Mouse (Mus musculus): Measurements from ENCODE around the gene Cyp1a2.

Cyp1a2 gene

DNA sequence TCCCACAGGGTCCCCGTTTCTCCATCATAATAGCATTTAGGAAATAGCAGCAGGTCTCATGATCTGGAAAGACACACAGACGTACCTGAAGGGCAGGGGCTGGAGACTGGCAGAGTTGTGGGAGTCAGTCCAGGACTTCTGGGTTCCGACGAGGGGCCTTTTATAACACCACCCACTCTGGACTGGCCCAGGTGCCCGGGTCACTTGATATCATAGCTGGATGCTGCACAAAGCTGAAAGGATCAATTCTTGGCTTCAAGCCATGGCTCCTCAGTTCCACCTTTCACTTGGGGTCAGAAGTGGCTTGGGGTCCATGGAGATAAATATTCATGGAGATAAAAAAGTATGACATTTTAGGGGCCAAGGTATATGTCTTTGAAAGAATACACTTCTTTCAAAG lies at the start of gene Cyp1a2:
Gene Cyp1a2, minus strand, starts transcription at position 184 of the 400 bp plus-strand sequence.
- WGBS: 81% methylated on average over 5 of the region's 5 CpGs

DNA sequence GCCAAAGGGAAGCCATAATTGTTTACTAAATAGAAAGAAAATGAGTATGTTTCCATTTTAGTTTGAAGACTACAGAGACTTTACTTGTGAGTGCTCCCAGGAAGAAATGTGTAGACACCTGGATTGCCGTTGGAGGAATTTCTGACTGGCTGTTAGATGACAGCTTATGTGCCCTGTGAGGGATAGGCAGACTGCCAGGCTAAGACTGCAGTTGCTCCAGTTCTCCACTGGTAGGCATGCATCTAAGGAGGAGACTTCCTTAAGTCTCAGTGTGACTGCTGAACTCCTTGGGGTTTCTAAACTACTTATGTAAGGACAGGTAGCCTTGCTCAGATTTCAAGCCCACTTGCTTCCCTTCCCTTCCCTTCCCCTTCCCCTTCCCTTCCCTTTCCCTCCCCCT lies 44.8 kb upstream of the Cyp1a2 start:
- WGBS: 56% methylated on average over 1 of the region's 1 CpGs

DNA sequence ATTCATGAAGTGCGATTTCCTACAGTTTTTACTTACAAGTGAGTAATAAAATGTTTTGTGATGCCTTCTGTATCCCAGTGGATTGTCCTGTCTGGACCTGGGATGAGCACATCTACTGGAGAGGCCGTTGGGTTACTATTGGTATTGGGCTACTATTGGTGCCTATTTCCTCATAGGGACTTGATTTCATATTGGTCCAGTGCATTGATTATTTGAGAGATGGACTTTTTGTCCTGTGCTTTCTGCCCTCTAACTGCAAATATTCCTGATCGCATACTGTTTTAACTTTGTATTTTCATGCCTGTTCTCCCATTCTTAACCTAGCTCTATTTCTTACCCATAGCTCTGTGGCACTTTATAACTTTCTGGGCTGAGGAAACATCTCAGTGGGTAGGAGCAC lies 41.2 kb upstream of the Cyp1a2 start:
- WGBS: 96% methylated on average over 3 of the region's 3 CpGs

DNA sequence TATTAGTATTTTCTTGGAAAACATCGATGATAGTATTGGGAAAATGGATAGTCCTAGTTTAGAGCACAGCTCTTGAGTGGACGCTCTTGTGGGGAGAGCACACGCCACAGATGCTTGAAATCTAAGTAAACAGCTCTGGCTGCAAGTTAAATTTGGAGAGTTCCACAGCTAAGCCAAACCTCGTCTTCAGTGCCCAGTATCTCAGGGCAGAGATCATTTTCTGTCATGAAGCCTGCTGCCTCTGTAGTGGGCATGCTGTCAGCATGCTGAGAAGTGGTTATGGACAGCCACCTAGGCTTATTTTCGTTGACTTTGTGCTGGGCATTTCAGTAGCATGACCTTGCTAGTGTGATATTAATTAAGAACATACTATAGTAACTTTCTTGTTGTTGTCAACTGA lies 40.3 kb upstream of the Cyp1a2 start:
- 62% methylated on average over 5 of the region's 5 CpGs for WGBS

DNA sequence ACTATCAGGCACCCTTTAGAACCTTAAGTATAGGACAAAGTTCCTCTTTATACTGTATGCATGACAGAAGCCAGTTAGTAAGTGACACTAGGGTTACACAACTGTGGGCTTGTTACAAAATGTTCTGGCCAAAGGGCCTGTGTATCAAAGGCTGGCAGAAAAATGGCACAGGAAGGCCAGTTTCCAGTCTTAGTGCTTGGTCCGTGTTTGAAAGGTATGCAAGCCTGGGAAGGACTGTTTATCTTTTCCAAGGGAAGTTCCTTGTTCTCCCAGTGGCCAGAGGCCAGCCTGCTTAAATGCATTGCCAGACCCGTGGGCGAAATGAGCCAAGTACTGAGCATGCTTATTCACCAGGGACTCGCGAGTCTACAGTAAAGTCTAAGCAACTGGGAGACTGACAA lies 39.8 kb upstream of the Cyp1a2 start:
- 27% methylated on average over 5 of the region's 5 CpGs for WGBS

DNA sequence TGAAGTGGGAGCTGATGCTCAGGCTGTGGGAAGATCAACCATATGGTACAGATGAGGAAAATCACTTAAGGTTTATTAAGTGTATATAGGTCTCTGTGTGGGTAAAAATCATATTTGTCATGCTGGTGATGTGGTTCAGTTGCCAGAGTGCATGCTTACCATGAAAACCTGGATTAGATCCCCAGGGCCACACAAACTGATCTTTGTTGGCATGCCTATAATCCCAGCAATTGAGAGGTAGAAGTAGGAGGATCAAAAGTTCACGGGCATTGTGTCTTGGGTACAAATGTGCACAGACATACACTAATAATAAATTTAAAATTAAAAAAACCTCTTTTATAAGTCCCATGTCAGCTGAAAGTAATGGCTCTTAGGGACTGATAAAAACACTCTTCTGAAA lies 38.9 kb upstream of the Cyp1a2 start:
- WGBS: 93% methylated on average over 1 of the region's 1 CpGs

DNA sequence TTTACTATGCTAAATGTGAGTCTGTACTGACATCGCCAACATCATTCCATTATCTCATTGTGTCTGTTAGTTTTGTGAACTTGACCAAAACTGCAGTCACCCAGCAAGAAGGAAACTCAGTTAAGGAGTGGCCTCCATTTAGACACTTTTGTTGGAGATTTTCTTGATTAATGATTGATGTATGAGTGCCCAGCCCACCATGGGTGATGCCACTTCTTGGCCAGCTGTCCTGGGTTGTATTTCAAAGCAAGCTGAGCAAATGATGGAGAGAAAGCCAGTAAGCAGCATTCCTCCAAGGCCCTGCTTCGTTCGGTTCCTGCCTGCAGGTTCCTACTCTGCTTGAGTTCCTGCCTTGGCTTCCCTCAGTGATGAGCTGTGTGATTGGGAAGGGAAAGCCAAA lies 37.2 kb upstream of the Cyp1a2 start:
- WGBS: 89% methylated on average over 3 of the region's 3 CpGs

DNA sequence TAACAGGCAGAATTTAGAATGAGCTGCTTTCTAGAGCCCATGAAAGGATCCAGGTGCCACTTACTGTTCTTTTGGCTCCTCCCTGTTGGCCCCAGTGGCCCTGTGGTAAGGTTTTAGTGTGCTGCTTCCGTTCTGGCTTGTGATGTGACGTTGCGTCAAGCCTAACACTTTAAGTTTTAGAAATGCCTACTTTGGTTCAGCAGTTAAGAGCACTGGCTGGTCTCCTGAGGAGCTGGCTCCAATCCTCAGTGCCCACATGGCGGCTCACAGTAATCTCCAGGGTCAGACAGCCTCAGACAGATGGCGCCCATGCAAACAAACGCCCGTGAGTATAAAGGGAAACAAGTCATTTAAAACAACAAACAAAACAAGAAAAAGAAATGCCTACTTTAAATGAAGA lies 34.9 kb upstream of the Cyp1a2 start:
- 50% methylated on average over 7 of the region's 7 CpGs for WGBS

DNA sequence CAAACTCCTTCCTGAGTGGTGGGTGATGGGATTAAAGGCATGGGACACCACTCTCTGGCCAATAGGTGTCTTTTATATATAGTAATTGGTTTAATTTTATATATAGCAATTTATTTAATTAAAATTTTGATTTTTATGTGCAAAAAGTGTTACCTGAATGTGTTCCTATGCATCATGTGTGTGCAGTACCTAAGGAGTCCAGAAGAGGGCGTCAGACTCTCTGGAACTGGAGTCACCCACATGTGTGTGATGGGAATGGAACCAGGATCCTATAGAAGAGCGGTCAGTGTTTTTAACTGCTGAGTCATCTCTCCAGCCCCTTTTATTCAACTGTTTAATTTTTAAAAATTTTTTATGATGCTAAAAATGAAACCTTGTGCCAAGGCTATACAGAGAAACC lies 28.7 kb upstream of the Cyp1a2 start:
- 80% methylated on average over 2 of the region's 2 CpGs for WGBS

DNA sequence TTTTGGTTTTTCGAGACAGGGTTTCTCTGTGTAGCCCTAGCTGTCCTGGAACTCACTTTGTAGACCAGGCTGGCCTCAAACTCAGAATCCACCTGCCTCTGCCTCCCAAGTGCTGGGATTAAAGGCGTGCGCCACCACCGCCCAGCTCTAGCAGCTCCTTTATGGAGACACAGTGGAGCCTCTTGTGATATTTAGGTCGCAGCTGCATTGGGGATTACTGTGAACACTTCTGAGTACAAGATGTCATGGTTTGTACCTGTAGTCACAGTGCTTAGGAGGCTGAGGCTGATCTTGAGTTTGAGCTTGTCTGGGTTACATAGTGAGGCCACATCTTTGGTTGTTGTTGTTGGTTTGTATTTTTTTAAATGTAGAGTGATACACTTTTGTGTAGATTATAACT lies 26.7 kb upstream of the Cyp1a2 start:
- whole genome bisulfite sequencing: 78% methylated on average over 5 of the region's 5 CpGs

DNA sequence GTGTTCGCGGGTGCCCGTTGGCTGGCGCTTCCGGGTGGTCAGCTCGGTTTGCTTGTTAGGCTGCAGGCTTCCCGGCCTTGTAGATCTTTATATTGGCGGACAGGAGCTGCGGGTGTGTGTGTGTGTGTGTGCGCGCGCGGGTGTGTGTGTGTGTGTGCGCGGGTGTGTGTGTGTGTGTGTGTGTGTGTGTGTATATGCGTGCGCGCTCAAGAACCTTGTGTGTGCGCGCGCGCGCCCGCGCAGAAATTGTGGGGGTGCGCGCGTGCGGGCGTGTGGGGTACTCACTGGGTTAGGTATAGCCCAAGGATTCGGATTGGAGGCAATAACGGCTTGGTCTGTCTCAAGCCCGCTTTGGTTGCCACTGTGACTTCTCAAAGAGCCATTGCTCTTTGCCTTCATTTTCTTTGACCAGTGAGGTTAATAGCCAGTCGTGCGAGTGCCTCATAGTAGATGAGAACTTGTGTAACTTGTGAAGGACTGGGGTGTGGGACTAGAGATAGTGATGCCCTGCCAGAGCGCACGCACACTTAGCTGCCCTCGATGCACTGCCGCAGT lies 25.3 kb upstream of the Cyp1a2 start:
- WGBS: 2% methylated on average over 38 of the region's 39 CpGs

DNA sequence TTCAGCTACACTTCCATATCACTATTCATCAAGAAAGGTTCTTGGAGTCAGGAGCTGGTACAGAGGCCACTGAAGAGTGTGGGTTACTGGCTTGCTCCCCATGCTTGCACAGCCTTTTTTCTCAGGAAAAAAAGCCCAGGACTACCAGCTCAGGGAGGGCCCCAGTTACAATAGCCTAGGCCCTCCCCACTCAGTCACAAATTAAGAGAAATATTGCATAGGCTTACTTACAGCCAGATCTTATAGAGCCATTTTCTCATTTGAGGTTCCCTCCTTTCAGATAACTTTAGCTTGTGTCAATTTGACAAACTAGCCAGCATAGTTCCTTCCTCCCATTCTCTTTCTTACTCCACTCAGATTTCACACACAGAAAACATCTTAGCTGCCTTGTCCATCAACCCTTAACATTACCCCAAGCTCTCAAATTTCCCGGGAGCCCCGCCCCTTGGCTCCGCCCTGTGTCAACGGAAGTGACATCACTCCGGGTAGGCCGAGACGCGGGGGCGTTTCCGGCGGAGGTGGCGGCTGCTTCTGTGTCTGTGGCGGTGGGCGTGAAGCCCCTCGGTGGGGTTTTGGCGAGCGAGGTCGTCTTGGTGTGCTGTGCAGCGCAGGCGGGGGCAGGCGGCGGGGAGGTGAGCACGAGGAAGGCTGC lies 24.7 kb upstream of the Cyp1a2 start, which contains the start of gene Edc3:
Gene Edc3, plus strand, starts transcription at position 473 of the 652 bp plus-strand sequence.
- under 1% methylated on average over 23 of the region's 23 CpGs for WGBS

DNA sequence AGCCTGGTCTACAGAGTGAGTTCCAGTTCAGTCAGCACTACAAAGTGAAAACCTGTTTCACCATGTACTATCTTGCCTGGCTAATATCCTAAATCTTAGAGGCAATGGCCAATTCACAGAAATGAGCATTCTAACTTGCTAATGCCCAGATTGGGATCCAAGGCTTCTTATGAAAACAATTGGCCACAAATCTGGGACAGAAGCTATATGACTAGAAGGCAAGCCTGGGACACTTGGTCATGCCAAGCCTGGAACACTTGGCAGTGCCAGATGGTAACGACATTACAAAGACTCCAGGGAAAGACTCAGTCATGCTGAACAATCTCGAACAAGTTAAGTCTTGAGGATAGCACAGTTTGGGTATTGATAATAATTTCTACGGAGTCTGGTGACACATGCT lies 23.0 kb upstream of the Cyp1a2 start:
- WGBS: 60% methylated on average over 3 of the region's 3 CpGs

DNA sequence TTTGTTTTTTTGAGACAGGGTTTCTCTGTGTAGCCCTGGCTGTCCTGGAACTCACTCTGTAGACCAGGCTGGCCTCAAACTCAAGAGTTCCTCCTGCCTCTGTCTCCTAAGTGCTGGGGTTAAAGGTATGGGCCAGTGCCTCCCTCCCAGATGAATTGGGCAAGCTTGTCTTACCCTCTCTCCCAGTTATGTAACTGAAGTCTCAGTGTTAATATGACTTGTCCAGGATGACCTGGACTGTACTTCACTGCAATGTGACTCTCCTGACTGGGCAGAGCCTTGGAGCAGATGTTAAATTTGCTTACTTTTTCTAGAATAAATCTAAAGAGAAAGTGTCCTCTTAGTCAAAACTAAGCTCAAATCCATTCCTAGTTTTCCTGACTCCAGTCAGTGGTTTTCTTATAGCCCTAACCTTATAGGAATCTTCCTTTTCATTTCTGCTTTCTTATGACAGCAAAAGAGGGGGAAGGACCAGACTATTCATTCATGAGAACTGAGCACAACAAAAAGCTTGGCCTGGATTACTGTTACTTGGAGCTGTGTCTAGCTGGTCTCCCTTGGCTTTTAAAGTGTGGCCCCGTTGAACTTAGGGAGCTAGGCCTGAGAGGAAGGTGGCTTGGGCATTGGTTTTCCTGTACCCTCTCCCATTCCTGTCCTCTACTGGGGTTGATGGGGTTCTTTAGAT lies 15.1 kb upstream of the Cyp1a2 start:
- WGBS: 74% methylated on average over 1 of the region's 1 CpGs

DNA sequence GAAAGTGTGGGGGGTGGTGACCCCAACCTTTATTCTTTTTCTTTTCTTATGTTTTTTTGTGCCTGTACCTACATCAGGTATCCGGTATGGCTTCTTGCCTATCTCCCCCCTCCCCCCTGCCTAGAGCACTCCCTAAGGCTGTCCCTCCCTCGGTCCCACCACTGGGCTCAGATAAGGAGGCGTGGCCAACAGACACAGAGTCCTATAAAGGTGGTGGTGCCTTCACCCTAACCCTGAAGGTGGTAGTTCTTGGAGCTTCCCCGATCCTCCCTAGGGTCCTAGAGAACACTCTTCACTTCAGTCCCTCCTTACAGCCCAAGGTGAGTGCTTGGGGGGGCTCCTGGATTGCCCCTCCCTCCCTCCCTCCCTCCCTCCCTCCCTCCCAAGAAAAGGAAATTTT lies 13.9 kb upstream of the Cyp1a2 start:
- WGBS: 36% methylated on average over 4 of the region's 4 CpGs

DNA sequence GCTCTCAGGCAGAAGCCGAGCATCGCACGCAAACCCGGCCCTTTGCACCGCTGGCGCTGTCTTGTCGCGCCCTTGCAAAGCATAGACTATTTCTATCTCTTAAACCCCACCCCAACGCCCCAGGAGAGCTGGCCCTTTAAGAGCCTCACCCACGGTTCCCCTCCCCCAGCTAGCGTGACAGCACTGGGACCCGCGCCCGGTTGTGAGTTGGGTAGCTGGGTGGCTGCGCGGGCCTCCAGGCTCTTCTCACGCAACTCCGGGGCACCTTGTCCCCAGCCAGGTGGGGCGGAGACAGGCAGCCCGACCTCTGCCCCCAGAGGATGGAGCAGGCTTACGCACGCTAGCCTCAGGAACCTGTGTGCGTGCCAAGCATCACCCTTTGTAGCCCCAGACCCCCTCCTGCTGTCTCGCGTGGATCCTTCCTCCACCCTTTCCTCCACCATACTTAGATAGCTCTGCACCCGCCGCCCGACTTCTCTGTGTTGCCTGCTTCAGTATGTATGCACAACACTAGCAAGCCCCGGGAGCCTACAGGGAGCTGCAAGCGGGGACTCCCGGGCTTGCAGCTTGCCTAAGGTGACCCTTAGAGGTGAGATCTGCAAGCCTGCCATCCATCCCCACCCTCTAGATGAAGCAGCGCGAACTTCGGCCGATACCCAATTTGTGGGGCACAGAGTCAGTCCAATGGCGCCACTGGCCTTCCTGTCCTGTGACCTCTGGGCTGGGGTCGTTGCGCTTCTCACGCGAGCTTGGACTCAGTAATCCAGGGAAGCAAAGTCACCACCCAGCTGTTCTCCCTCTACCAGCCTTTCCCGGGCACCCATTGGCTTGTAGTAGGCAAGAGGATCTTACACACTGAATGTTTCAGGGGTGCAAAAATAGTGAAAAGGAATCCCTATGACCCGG lies 13.1 kb upstream of the Cyp1a2 start:
- 3% methylated on average over 42 of the region's 42 CpGs for WGBS

DNA sequence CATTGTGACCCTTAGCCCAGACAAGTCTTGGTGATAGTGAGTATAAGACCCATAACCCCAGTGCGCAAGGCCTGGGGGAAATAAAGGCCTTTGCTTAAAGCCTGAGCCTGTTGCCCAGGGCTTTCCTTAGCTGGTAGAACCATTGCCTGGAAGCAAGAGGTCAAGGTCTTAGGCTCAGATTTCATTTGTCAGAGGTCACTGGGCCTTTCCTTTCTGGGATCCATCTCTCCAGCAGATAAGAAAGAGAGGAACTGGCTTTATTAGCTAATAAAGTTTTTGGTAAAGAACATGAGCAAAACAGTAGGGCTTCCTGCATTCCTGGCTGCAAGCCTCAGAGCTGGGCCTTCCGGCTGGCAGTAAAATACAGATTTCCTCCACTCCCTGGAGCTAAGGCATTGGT lies 10.6 kb upstream of the Cyp1a2 start:
- WGBS: 92% methylated on average over 2 of the region's 2 CpGs

DNA sequence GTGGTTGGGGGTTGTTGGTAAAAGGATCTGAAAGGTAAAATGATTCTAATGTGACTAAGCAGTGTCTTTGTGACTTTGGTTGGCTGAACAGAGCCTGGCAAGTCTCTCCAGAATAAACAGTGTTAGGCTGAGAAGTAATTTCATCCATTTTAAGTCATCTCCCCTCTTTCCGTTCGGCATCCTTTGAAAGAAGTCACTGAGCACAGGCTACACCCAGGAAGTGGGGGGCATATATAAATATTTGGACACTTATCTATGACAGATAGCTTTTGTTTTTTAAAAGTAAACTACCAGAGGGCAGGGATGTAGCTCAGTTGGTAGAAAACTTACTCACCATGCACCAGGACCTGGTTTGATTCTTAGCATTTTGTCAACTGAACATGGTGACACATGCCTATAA lies 5.1 kb upstream of the Cyp1a2 start:
- 91% methylated on average over 2 of the region's 2 CpGs for WGBS

DNA sequence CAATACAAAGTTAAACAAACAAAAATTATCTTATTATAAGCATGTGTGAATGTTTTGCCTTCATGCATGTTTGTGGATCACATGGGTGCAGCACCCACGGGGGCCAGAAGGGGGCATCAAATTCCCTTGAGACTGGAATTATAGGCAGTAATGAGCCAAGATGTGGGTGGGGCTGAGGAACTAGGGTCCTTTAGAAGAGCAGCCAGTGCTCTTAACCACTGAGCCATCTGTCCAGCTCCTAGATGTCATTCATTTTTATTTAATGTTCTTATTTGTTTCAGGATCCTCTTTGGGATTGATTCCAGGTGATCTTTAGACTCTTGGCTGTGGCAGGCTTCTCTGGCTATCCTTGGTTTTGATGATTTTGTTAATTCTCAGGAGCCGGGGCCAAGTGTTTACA lies 4.7 kb upstream of the Cyp1a2 start:
- WGBS: 51% methylated on average over 2 of the region's 2 CpGs

DNA sequence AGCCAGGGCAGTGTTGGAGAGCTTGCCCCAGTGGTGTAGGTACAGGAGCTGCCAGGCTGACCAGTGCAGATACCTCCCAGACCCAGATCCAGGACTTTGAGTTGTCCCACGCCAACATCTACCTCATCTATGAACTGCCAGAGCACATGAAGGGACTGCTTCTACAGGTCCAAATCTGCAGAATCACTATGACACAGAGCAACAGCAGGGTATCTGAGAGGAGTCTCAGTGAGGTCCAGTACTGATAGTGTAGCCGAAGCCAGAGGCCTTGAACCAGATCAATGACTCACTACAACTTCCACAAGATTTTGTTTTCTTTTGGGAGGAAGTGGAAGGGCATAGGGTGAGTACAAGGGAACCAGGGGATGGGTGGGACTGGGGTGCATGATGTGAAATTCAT lies 4.2 kb upstream of the Cyp1a2 start, which contains the start of gene Cyp1a1:
Gene Cyp1a1, plus strand, starts transcription at position 178 of the 400 bp plus-strand sequence.
- 88% methylated on average over 2 of the region's 2 CpGs for WGBS

DNA sequence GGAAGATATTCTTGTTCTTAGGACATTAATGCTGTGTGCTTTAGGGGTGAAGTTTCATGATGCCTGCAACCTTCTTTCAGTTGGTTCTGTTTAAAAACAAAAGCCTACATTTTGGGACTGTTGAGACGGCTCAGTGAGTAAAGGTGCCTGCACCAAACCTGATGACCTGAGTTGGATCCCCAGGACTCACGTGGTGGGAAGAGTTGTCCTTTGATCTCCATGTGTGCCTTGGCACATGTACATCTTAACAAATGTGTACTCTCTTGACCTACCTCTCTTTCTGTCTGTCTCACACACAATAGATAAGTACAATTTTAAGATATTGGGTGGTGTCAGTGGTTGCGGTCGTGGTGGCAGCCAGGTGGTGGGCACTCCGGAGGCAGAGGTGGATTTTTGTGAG lies 2.5 kb upstream of the Cyp1a2 start:
- 94% methylated on average over 5 of the region's 5 CpGs for WGBS

DNA sequence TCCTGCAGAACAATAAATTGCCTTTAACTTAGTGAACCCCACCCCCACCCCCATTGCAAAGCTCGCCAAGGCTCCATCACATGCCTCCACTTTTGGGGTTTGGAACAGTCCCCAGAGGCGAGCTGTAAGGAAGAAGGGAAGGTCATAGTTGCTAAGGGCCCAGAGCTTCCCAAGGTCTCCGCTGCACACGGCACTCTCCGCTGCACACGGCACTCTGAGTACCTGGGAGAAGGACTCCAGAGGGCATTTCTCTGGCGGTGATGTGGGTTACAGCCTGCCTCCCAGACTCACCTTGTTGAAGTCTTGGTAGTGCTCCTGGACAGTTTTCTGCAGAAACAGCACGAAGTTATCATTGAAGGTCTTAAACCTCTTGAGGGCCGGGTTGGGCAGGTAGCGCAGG lies 2.1 kb downstream of the Cyp1a2 start:
- WGBS: 86% methylated on average over 10 of the region's 10 CpGs
